Mouse (Mus musculus): ENCODE measurements around the gene Snx9. TPM values are rescaled to one million over a fixed set of nuclear protein-coding genes. Genes with fewer than 3 reads are reported as not detected.

Gene Snx9
- total RNA-seq, 2 experiments from 2014 or later = 24.6 to 28.9 TPM

- peak; percentile 69 for DNase-seq (ENCODE audit: low spot score)
Observed at GRCm38 (mm10) chr17:5805935-5806334, 35.2 kb upstream of the Snx9 start.

DNA sequence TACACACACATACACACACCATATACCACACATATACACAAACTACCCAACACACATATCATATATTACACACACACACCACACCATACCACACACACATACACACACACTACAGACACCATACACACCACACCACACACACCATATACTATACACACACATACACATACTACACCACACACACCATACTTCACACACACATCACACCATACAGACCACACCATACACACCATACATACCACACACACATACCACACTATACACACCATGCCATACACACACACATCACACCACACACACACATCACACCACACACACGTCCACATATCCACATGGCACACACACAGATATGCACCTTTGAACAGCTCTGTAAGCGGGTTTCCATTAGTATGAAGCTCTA, 34.3 kb upstream of the Snx9 start:
- no peak for DNase-seq (ENCODE audit: low spot score)

DNA sequence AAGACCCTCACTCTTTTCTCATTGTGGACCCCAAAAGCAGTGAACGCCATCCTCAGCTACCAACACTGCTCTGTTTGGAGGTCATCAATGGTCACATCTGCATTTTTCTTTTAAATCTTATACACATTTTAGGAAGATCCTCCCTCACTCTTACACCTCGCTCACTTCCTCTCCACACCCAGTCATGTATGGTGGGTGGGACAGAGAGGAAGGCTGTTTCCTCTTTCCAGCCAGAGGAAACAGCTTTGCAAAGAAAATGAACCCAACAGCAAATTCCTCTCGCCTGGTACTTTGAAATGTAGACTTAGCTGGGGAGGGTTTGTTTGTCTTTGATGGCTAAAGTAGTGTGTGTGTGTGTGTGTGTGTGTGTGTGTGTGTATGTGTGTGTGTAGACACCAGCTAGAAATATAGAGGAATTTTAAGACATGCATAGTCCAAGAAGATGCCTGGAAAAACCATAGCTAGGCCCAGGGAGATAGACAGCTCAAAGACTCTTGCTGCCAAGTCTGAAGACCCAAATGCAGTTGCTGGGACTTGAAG, 33.2 kb upstream of the Snx9 start:
- no peak for DNase-seq (ENCODE audit: low spot score)

GRCm38 (mm10) chr17:5813863-5814640, 27.1 kb upstream of the Snx9 start:
- no peak for DNase-seq (ENCODE audit: low spot score)

GRCm38 (mm10) chr17:5814641-5814920, 26.5 kb upstream of the Snx9 start:
- no peak for DNase-seq (ENCODE audit: low spot score)

GRCm38 (mm10) chr17:5817871-5818270, 23.3 kb upstream of the Snx9 start:
- DNase-seq (ENCODE audit: low spot score) = no peak

GRCm38 (mm10) chr17:5819105-5819504, 22.0 kb upstream of the Snx9 start:
- DNase-seq (ENCODE audit: low spot score) = no peak

- DNase-seq (ENCODE audit: low spot score) = no peak
Observed at GRCm38 (mm10) chr17:5819799-5820201, 21.3 kb upstream of the Snx9 start.

DNA sequence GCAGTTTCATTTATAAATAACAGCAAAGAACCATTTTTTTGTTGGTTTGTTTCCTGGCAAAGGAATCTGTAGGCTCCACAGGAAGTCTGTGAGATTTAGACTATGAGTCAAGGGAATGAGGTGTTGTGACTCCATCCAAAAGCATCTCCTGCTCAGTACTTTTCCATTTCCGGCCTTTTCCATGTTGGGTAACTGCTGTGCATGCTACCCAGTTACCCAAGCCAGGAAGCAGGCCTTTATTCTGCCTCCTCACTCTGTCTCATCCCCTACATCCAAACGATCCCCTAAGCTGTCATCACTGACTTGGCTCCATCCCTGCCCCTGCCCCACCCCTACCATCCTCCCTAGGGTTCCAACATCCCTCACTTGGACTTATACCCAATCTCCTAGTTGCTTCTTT, 18.6 kb upstream of the Snx9 start:
- DNase-seq (ENCODE audit: low spot score) = peak; percentile 24

DNA sequence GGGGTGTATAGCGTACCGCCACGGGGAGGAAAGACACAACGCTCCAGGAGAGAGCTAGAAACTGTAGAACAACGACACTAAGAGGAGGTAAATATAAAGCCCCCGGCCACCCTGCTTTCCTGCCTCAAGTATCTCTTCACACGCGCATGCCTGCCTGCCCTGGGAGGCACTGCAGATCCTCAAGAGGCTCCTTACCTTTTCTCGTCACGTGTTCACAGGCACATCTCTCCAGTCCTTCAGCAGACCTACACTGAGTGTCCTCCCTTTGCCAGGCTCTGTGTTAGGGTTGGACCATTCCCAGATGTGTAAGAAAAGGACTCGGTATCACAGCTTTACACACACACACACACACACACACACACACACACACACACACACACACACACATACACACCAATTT, 18.1 kb upstream of the Snx9 start:
- no peak for DNase-seq (ENCODE audit: low spot score)

GRCm38 (mm10) chr17:5827836-5828582, 13.1 kb upstream of the Snx9 start:
- DNase-seq (ENCODE audit: low spot score) = no peak

DNA sequence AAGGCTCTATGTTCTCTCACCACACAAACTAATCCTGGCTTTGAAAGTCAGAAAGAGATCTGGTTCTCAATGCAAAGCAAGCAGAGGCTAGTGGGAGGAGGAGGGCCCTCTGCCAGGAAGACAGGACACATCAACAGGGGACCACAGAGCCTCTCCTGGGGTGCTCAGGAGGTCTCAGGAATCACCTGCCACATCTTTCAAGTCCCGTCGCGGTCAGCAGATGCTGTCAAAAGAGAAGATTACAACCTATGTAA, 12.6 kb upstream of the Snx9 start:
- DNase-seq (ENCODE audit: low spot score) = no peak

DNA sequence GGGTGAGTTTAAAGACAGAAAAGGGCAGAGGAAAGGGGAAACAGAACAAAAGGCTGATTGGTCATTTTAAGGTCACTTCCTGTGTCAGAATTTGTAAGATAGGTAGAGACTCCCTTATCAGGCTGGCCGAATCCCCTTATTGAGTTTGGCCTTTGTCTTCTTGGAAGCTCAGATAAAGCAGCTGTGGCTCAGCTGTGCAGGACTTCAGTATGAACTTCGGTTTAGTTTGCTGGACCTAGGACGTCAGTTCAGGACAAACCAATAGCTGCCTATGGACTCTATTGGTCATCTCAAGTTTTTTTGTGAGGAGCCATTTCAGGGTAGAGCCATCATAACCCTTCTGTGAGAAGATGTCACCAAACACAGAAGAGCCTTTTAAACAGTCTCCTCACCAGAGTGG, 12.2 kb upstream of the Snx9 start:
- DNase-seq (ENCODE audit: low spot score) = no peak

GRCm38 (mm10) chr17:5829930-5830329, 11.2 kb upstream of the Snx9 start:
- DNase-seq (ENCODE audit: low spot score) = no peak

DNA sequence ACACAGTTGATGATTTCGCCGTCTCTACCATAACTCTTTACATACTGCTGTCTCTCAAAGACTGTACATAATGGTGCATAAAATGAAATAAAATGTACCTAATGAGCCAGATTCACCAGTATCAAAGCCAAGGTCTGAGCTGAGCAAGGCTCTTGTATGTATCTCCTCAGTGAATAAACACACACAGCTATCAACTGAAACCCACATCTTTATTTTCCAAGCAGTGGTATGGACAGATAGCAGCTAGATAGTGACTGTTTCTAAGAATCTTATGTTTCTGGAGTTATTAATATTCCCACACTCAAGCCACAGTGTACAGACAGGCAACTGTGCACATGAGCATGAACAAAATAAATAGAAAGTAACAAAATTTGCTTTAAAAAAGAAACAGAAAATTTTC, 10.7 kb upstream of the Snx9 start:
- no peak for DNase-seq (ENCODE audit: low spot score)

- no peak for DNase-seq (ENCODE audit: low spot score)
Observed at GRCm38 (mm10) chr17:5830832-5831231, 10.3 kb upstream of the Snx9 start.

- DNase-seq (ENCODE audit: low spot score) = no peak
Observed at GRCm38 (mm10) chr17:5831257-5831806, 9.8 kb upstream of the Snx9 start.

DNA sequence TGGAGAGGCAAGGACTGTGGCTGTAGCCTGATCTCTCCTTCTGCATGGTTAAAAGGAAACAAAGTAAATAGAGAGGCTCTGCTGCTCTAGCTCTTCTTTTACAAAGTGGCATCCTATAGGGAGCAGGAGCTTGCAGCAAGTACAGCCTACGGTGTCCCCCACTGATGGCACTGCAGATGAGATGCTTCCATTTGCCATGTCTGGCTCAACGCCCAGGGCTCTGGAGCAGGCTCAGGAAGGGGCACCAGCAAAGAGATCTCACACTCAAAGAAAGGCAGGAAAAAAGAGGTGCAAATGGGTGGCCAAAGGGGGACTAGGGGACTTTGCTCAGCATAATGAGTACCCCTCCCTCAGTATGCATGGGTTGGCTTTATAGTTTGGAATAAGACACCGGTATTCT, 7.0 kb upstream of the Snx9 start:
- no peak for DNase-seq (ENCODE audit: low spot score)

DNA sequence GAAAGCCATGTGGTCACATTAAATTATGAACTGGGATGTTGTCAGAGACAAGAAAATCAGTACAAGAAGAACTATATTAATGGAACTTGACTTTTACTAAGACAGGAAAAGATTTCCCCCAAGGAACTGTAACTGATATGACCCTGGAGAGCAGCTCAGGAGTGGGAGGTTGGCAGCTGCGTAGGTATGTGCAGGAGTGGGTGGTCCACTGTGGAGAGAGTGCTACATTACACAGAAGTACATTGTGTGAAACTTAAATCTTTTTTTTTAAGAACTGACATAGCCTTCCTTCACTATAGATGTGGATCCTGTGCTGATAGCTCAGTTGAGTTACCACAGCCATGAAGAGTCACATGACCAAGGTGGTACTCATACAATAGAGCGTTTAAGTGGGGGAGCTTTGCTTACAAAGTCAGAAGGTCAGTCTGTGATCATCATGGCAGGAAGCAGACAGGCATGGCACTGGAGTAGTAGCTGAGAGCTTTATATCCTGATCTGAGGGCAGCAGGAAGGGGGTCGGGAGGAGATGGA, 6.3 kb upstream of the Snx9 start:
- no peak for DNase-seq (ENCODE audit: low spot score)

- DNase-seq (ENCODE audit: low spot score) = no peak
Observed at GRCm38 (mm10) chr17:5839549-5840240, 1.4 kb upstream of the Snx9 start.

DNA sequence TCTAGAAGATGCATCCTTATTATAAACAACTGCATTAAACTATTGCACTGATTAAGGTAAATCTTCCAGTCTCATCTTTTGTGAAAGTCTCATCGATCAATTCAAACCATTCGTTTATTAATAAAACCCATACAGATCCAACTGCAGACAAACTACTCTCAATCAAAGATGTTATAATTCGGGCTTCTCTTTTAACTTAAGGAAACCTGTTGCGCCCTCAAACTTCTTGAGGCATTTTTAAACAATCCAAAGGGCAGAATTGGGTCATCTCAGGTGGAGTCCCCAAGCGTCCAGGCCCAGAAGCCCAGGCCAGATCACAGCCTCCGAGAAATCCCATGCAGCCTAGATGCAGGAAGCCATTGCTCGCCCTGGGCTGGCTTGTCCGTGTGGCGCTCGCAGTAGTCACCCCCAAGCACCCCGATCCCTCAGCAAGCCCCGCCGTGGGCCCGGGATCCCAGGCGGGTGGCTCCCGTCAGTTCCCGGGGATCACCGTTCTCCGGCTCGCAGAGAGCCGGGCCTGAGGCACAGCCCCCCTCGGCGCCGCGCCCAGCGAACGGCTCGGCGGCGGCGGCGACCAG, 490 bp upstream of the Snx9 start:
- peak; percentile 45 for DNase-seq (ENCODE audit: low spot score)

GRCm38 (mm10) chr17:5841943-5842273, 779 bp downstream of the Snx9 start:
- no peak for DNase-seq (ENCODE audit: low spot score)

Data from gastrocnemius, adult 18-20 months (tissue).